Mouse (Mus musculus) naive thymus-derived CD4-positive, alpha-beta T cell, adult 2 months (primary cell): ENCODE data around the gene Itfg2.
A peak's percentile ranks its signal among the peaks of the same experiment; 100 is the strongest.
"Not testable (repeated sequence)": the region's sequence is repeated elsewhere in the genome, so short reads cannot be mapped to it uniquely, and the experiment has no call there.

ENCODE experiments used
- DNase-seq: peaks from one replicate; pipeline ENCODE4 v3.0.0-alpha.2; 2011; ENCODE audit warnings: low read depth

The Itfg2 gene

GRCm38 (mm10) chr6:128383752-128384151 is 41.0 kb downstream of the Itfg2 start:
- no peak for DNase-seq

GRCm38 (mm10) chr6:128381254-128381653 is 43.5 kb downstream of the Itfg2 start:
- DNase-seq, result no peak

- DNase-seq, result not testable (repeated sequence)
Observed at GRCm38 (mm10) chr6:128380594-128381167, 44.0 kb downstream of the Itfg2 start.

GRCm38 (mm10) chr6:128379636-128380035 is 45.1 kb downstream of the Itfg2 start:
- DNase-seq, result no peak

GRCm38 (mm10) chr6:128376371-128377085 is 48.2 kb downstream of the Itfg2 start:
- DNase-seq, result no peak

GRCm38 (mm10) chr6:128375192-128375591 is 49.5 kb downstream of the Itfg2 start, which contains the start of the genes Tex52 and Gm44596:
TSS of gene Tex52 (plus strand) at chr6:128375456.
TSS of gene Gm44596 (plus strand) at chr6:128375503.
- no peak for DNase-seq

GRCm38 (mm10) chr6:128370040-128370439 is 54.7 kb downstream of the Itfg2 start:
- no peak for DNase-seq

GRCm38 (mm10) chr6:128366466-128366865 is 58.3 kb downstream of the Itfg2 start:
- DNase-seq, result no peak

GRCm38 (mm10) chr6:128364721-128365120 is 60.0 kb downstream of the Itfg2 start:
- DNase-seq, result no peak

GRCm38 (mm10) chr6:128363007-128363825 is 61.5 kb downstream of the Itfg2 start:
- no peak for DNase-seq

GRCm38 (mm10) chr6:128362381-128363006 is 62.2 kb downstream of the Itfg2 start, which contains the start of the genes Rhno1 and Foxm1:
TSS of gene Rhno1 (minus strand) at chr6:128362911.
TSS of gene Foxm1 (plus strand) at chr6:128362967.
- DNase-seq, result peak; percentile 89

- no peak for DNase-seq
Observed at GRCm38 (mm10) chr6:128361901-128362300, 62.8 kb downstream of the Itfg2 start.
